Mouse (Mus musculus): Measurements from ENCODE around the gene 4933405L10Rik. TPM values are rescaled to one million over a fixed set of nuclear protein-coding genes. Genes with fewer than 3 reads are reported as not detected.

The 4933405L10Rik gene
- polyA plus RNA-seq, 1 experiment from 2014 or later, result 0.27 TPM

DNA sequence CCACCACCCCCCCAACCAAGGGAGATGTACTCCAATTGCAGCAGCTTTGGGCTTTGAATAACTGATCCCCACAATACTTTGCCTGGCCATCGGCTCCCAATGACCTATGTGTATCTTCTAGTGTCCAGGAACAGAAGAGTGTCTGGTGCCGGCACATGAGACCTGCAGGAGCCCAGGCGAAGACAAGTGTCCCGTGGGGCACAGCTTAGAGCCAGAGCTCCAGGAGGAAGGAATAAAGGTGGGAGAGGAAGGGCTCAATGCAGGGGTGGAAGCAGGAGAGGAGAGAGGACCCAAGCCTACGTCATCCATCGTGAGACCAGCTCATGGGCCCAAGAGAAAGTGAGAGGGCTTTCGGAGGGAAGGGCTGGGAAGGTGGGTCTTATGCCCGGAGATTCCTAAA lies 1.2 kb downstream of the 4933405L10Rik start:
- Histone ChIP-seq H3K9ac (no peak overlapping the region), H3K4me2 (replicated peaks) (no peak overlapping the region), H3K9me3 (ENCODE audit: control insufficient read depth, low read length) (no peaks in the 10 kb centered on the region), H3K4me3 (replicated peaks; ENCODE audit: low read length) (no peak overlapping the region), H3K27ac (no peak overlapping the region), H3K4me1 (replicated peaks; ENCODE audit: control insufficient read depth, insufficient read depth, low read length) (peaks cover 10% of the 10 kb centered on the region), H3K36me3 (replicated peaks; ENCODE audit: control insufficient read depth, insufficient read depth) (0 out of 2 replicates have a peak, but pooled peaks cover 2% of the 10 kb centered on the region), H3K27me3 (ENCODE audit: control insufficient read depth, insufficient read depth, low read length) (no peaks in the 10 kb centered on the region)
- 94% methylated on average over 8 of the region's 8 CpGs for WGBS
- DNase-seq (ENCODE audit: low spot score), result no peak
- no peak for ATAC-seq (ENCODE audit: low FRiP score)

DNA sequence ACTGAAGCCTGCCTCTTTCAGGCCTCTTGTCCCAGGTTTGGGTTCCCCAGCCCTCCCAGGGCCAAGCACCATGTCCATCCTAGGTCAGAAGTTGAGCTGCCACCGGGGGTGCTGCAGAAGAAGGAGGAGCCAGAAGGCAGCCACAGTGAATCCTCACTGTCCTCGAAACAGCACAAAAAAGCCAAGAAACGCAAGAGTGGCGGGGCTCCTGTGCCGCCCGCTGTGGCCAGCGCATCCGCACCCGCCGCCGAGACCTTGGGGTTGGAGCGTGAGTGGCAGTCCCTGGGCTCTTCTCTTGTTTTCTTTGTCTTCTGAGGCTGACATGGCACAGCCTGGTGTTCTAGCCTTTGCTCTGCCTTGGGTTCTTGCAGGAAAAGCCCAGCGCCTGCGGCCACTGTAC lies 1.9 kb downstream of the 4933405L10Rik start:
- no peak overlapping the region for H3K27ac ChIP-seq
- H3K4me1 ChIP-seq (replicated peaks; ENCODE audit: control insufficient read depth, insufficient read depth, low read length), result peaks cover 10% of the 10 kb centered on the region
- no peaks in the 10 kb centered on the region for H3K27me3 ChIP-seq (ENCODE audit: control insufficient read depth, insufficient read depth, low read length)
- no peaks in the 10 kb centered on the region for H3K9me3 ChIP-seq (ENCODE audit: control insufficient read depth, low read length)
- no peak overlapping the region for H3K9ac ChIP-seq
- H3K36me3 ChIP-seq (replicated peaks; ENCODE audit: control insufficient read depth, insufficient read depth), result 0 out of 2 replicates have a peak, but pooled peaks cover 1% of the 10 kb centered on the region
- H3K4me3 ChIP-seq (replicated peaks; ENCODE audit: low read length), result no peak overlapping the region
- WGBS, result 77% methylated on average over 14 of the region's 14 CpGs
- DNase-seq (ENCODE audit: low spot score) (no peak), ATAC-seq (ENCODE audit: low FRiP score) (no peak)
- H3K4me2 ChIP-seq (replicated peaks), result no peak overlapping the region

DNA sequence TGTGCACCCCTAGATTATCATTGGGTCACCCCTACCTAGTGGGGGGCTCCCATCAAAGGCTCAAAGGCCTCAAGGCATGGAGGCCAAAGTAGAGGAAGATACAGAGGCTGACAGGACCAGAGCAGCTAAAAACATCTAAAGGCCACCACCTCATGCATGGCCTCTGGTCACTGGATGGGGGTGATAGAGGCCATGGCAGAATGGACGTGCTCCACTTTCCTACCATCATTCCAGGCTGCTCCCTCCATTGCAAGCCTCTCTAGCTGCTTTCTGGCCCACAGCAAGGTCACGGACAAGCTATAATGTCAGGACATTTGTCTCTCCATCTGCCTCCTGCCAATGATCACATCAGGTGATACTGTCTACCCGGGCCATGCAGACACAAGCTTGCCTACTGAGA lies 4.8 kb downstream of the 4933405L10Rik start:
- no peak overlapping the region for H3K27ac ChIP-seq

DNA sequence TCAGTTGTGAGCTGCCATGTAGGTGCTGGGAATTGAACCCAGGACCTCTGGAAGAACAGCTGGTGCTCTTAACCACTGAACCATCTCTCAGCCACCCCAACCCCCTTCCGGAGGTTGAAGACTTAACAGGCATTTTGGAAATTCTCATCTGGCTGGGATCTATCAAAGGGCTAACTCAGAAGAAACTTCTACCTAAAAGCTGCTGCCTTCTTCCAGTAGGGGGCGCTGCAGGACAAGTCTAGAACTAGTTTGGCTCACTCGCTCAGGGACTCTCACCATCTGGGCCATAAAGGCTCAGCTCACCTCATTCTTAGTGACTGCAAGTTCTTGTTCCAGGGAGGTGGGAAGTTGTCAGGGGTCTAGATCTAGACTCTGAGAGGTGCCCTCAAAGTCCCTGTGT lies 6.7 kb downstream of the 4933405L10Rik start:
- Histone ChIP-seq H3K9me3 (ENCODE audit: control insufficient read depth, low read length) (no peaks in the 10 kb centered on the region), H3K4me3 (replicated peaks; ENCODE audit: low read length) (no peak overlapping the region), H3K27ac (no peak overlapping the region), H3K27me3 (ENCODE audit: control insufficient read depth, insufficient read depth, low read length) (no peaks in the 10 kb centered on the region), H3K4me2 (replicated peaks) (no peak overlapping the region), H3K4me1 (replicated peaks; ENCODE audit: control insufficient read depth, insufficient read depth, low read length) (no peaks in the 10 kb centered on the region), H3K36me3 (replicated peaks; ENCODE audit: control insufficient read depth, insufficient read depth) (peaks cover 31% of the 10 kb centered on the region), H3K9ac (no peak overlapping the region)
- WGBS, result 6% methylated on average over 3 of the region's 3 CpGs
- DNase-seq (ENCODE audit: low spot score) (peak; percentile 90), ATAC-seq (ENCODE audit: low FRiP score) (no peak)

More for the DNA sequence above, 4.8 kb downstream of the 4933405L10Rik start:
- no peak overlapping the region for H3K4me2 ChIP-seq (replicated peaks)
- 81% methylated on average over 3 of the region's 3 CpGs for WGBS
- H3K27me3 ChIP-seq (ENCODE audit: control insufficient read depth, insufficient read depth, low read length), result no peaks in the 10 kb centered on the region
- peaks cover 25% of the 10 kb centered on the region for H3K36me3 ChIP-seq (replicated peaks; ENCODE audit: control insufficient read depth, insufficient read depth)
- peaks cover 4% of the 10 kb centered on the region for H3K4me1 ChIP-seq (replicated peaks; ENCODE audit: control insufficient read depth, insufficient read depth, low read length)
- H3K9ac ChIP-seq, result no peak overlapping the region
- DNase-seq (ENCODE audit: low spot score) (no peak), ATAC-seq (ENCODE audit: low FRiP score) (no peak)
- no peak overlapping the region for H3K4me3 ChIP-seq (replicated peaks; ENCODE audit: low read length)
- no peaks in the 10 kb centered on the region for H3K9me3 ChIP-seq (ENCODE audit: control insufficient read depth, low read length)

DNA sequence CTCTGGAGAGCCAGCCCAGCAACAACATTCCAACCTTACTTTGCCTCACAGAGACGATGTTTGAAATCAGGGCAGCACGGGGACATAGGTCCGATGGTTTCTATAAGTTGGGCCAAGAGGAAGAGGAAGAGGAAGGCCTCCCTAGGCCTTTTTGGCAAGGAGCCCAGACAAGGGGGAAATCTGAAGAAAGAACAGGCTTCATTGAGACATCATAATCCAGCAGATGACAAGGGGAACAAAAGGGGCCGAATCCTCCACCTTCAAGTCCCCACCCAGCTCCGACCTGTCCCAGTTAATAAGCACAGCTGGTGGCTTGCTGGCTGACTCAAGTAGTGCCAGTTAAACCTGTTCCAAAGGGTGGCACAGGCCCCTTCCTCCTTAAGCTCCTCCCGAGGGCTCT lies 7.6 kb downstream of the 4933405L10Rik start:
- Histone ChIP-seq H3K4me1 (replicated peaks; ENCODE audit: control insufficient read depth, insufficient read depth, low read length) (no peaks in the 10 kb centered on the region), H3K9me3 (ENCODE audit: control insufficient read depth, low read length) (no peaks in the 10 kb centered on the region), H3K4me2 (replicated peaks) (no peak overlapping the region), H3K36me3 (replicated peaks; ENCODE audit: control insufficient read depth, insufficient read depth) (peaks cover 37% of the 10 kb centered on the region), H3K9ac (no peak overlapping the region), H3K27ac (no peak overlapping the region), H3K27me3 (ENCODE audit: control insufficient read depth, insufficient read depth, low read length) (no peaks in the 10 kb centered on the region), H3K4me3 (replicated peaks; ENCODE audit: low read length) (no peak overlapping the region)
- ATAC-seq (ENCODE audit: low FRiP score), result no peak
- DNase-seq (ENCODE audit: low spot score), result no peak
- WGBS, result 80% methylated on average over 6 of the region's 6 CpGs

DNA sequence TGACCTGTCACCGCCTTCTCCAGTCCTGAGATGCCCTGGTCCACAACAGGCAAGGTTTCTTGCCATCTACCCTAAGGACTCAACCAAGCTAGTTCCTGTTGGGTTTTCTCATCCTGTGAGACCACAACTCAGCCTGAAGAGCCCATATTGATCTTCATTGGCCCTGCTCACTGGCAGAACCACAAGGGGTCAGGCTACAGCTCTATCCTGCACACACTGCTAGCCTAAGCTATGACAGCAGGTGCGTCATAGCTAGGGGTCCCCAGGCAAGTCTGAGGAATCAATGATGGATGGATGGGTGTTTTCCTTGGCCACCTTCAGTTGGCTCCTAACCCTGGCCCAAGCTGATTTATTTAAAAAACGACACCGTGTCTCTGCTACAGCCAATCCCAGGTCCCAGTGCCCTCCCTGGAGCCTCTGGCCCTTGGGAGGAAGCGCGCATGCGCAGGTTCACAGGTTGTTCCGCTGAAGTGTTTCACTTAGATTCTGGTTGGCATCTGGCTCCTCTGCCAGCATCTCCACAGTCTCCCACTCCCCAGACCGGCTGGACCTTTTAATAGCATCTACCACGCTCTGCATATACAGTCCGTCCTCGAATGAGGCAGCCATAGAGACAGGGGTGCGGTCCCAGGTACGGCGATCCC lies 9.0 kb downstream of the 4933405L10Rik start:
- WGBS, result 94% methylated on average over 15 of the region's 15 CpGs
- no peaks in the 10 kb centered on the region for H3K9me3 ChIP-seq (ENCODE audit: control insufficient read depth, low read length)
- H3K27me3 ChIP-seq (ENCODE audit: control insufficient read depth, insufficient read depth, low read length), result no peaks in the 10 kb centered on the region
- H3K36me3 ChIP-seq (replicated peaks; ENCODE audit: control insufficient read depth, insufficient read depth), result peaks cover 43% of the 10 kb centered on the region
- no peak overlapping the region for H3K4me3 ChIP-seq (replicated peaks; ENCODE audit: low read length)
- no peak overlapping the region for H3K9ac ChIP-seq
- ATAC-seq (ENCODE audit: low FRiP score), result no peak
- H3K4me1 ChIP-seq (replicated peaks; ENCODE audit: control insufficient read depth, insufficient read depth, low read length), result no peaks in the 10 kb centered on the region
- no peak for DNase-seq (ENCODE audit: low spot score)
- no peak overlapping the region for H3K4me2 ChIP-seq (replicated peaks)
- no peak overlapping the region for H3K27ac ChIP-seq

DNA sequence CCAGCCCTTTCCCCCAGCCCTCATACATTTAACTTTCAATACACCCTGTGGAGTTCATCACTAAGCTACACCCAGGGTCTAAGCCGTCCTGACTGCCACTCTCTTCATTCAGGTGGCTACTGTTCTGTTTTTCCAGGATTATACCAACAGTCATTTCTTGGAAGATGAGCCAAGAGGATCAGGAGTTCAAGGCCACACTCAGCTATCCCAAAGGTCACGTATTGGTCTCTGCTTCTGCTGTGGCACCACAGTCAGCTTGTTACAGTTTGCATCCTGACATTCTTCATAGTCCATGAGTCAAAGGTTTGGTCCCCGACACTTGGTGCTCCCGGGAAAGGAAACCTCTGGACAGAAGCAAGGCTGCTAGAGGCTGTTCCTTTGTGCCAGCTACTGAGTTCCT lies 12.2 kb downstream of the 4933405L10Rik start:
- Histone ChIP-seq H3K9me3 (ENCODE audit: control insufficient read depth, low read length) (no peaks in the 10 kb centered on the region), H3K4me3 (replicated peaks; ENCODE audit: low read length) (no peak overlapping the region), H3K27me3 (ENCODE audit: control insufficient read depth, insufficient read depth, low read length) (no peaks in the 10 kb centered on the region), H3K4me2 (replicated peaks) (no peak overlapping the region), H3K36me3 (replicated peaks; ENCODE audit: control insufficient read depth, insufficient read depth) (peaks cover 57% of the 10 kb centered on the region), H3K4me1 (replicated peaks; ENCODE audit: control insufficient read depth, insufficient read depth, low read length) (no peaks in the 10 kb centered on the region), H3K27ac (no peak overlapping the region), H3K9ac (no peak overlapping the region)
- ATAC-seq (ENCODE audit: low FRiP score) (no peak), DNase-seq (ENCODE audit: low spot score) (no peak)
- WGBS, result 90% methylated on average over 4 of the region's 4 CpGs

DNA sequence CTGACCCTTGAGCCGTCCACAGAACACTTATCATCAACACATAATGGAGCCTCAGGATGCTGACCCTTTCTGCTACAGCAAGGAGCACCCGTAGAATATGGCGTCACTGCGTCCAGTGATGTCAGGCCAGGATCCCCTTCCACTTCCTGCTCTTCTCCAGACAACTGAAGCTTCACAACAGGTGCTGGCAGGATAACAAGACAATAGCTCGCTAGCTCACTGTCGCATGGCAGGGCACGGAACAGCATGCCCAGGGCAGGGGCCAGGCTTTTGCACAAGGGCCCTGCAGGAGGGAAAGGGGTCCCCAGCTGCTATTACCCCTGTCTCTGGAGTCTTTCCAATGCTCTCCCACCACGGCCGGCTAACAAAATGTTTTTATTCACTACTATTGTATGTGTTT lies 15.4 kb downstream of the 4933405L10Rik start:
- DNase-seq (ENCODE audit: low spot score) (no peak), ATAC-seq (ENCODE audit: low FRiP score) (no peak)
- Histone ChIP-seq H3K4me1 (replicated peaks; ENCODE audit: control insufficient read depth, insufficient read depth, low read length) (no peaks in the 10 kb centered on the region), H3K27ac (no peak overlapping the region), H3K27me3 (ENCODE audit: control insufficient read depth, insufficient read depth, low read length) (no peaks in the 10 kb centered on the region), H3K4me3 (replicated peaks; ENCODE audit: low read length) (no peak overlapping the region), H3K9me3 (ENCODE audit: control insufficient read depth, low read length) (no peaks in the 10 kb centered on the region), H3K36me3 (replicated peaks; ENCODE audit: control insufficient read depth, insufficient read depth) (peaks cover 62% of the 10 kb centered on the region), H3K9ac (no peak overlapping the region), H3K4me2 (replicated peaks) (no peak overlapping the region)
- WGBS, result 89% methylated on average over 9 of the region's 9 CpGs

DNA sequence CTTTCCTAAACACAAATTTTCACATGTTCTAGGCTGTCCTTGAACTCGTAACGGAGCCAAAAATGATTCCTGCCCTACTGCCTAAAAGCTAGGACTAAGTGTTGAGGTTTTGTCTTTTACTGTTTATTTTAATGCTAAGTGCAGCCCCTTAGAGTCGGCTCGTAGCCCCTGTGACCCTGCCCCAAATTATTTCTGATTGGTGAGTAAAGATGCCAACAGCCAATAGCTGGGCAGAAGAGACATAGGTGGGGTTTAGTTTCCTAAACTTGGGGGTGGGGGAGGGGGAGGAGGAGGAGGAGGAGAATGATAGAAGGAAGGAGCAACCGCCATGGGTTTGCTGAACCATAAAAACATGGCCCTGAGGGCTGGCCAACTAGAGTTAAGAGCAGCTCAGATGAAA lies 18.3 kb downstream of the 4933405L10Rik start:
- WGBS, result 86% methylated on average over 5 of the region's 5 CpGs
- no peak overlapping the region for H3K4me3 ChIP-seq (replicated peaks; ENCODE audit: low read length)
- DNase-seq (ENCODE audit: low spot score), result no peak
- peaks cover 56% of the 10 kb centered on the region for H3K36me3 ChIP-seq (replicated peaks; ENCODE audit: control insufficient read depth, insufficient read depth)
- H3K9ac ChIP-seq, result no peak overlapping the region
- no peaks in the 10 kb centered on the region for H3K27me3 ChIP-seq (ENCODE audit: control insufficient read depth, insufficient read depth, low read length)
- no peak for ATAC-seq (ENCODE audit: low FRiP score)
- no peaks in the 10 kb centered on the region for H3K4me1 ChIP-seq (replicated peaks; ENCODE audit: control insufficient read depth, insufficient read depth, low read length)
- H3K4me2 ChIP-seq (replicated peaks), result no peak overlapping the region
- H3K27ac ChIP-seq, result no peak overlapping the region
- H3K9me3 ChIP-seq (ENCODE audit: control insufficient read depth, low read length), result no peaks in the 10 kb centered on the region
